Mouse (Mus musculus) layer of hippocampus, adult 11-12 months (tissue): ENCODE measurements around the gene Elf1.

ENCODE experiments used
- DNase-seq: peaks from one replicate; pipeline ENCODE4 v3.0.0; 2022; ENCODE audit warnings: low spot score

Elf1 gene

GRCm38 (mm10) chr14:79573482-79574191 is 92.6 kb downstream of the Elf1 start:
- DNase-seq: no peak

- DNase-seq: no peak
These were observed 93.4 kb downstream of the Elf1 start for GRCm38 (mm10) chr14:79574361-79574760.

- no peak for DNase-seq
These were observed 102.7 kb downstream of the Elf1 start for GRCm38 (mm10) chr14:79583526-79584245.

GRCm38 (mm10) chr14:79586499-79587138 is 105.6 kb downstream of the Elf1 start:
- no peak for DNase-seq

- DNase-seq: peak; percentile 97
These were observed 106.3 kb downstream of the Elf1 start, which contains the start of gene Sugt1 for GRCm38 (mm10) chr14:79587139-79587851. TSS of gene Sugt1 (plus strand) at chr14:79587691.

GRCm38 (mm10) chr14:79587852-79588229 is 106.8 kb downstream of the Elf1 start:
- no peak for DNase-seq

GRCm38 (mm10) chr14:79588534-79588951 is 107.5 kb downstream of the Elf1 start:
- peak; percentile 13 for DNase-seq

- DNase-seq: no peak
These were observed 108.4 kb downstream of the Elf1 start for GRCm38 (mm10) chr14:79589401-79589800.

GRCm38 (mm10) chr14:79590916-79591315 is 109.9 kb downstream of the Elf1 start:
- DNase-seq: no peak

GRCm38 (mm10) chr14:79591611-79592010 is 110.6 kb downstream of the Elf1 start:
- DNase-seq: no peak

GRCm38 (mm10) chr14:79594069-79594468 is 113.1 kb downstream of the Elf1 start:
- DNase-seq: no peak

GRCm38 (mm10) chr14:79596602-79597001 is 115.6 kb downstream of the Elf1 start:
- DNase-seq: no peak

- no peak for DNase-seq
These were observed 124.9 kb downstream of the Elf1 start for GRCm38 (mm10) chr14:79605881-79606280.

- no peak for DNase-seq
These were observed 125.4 kb downstream of the Elf1 start for GRCm38 (mm10) chr14:79606392-79606791.

- peak; percentile 38 for DNase-seq
These were observed 125.9 kb downstream of the Elf1 start for GRCm38 (mm10) chr14:79606867-79607266.

- no peak for DNase-seq
These were observed 126.4 kb downstream of the Elf1 start for GRCm38 (mm10) chr14:79607352-79607751.

GRCm38 (mm10) chr14:79608286-79608685 is 127.3 kb downstream of the Elf1 start:
- DNase-seq: no peak

- DNase-seq: peak; percentile 29
These were observed 136.3 kb downstream of the Elf1 start for GRCm38 (mm10) chr14:79617121-79617828.

GRCm38 (mm10) chr14:79619802-79620201 is 138.8 kb downstream of the Elf1 start:
- DNase-seq: no peak

- DNase-seq: no peak
These were observed 140.1 kb downstream of the Elf1 start for GRCm38 (mm10) chr14:79621143-79621542.
